Mouse (Mus musculus) MEL (cell line): ENCODE measurements at regions not wholly inside any gene's neighbourhood (a gene's known extent, or its start where the extent isn't known, plus 50 kb on each side); places are given as distances from the start of the nearest gene placed in this dataset.

Experiments
- DNase-seq: peaks from one replicate; pipeline ENCODE4 v3.0.0; 2011; ENCODE audit warnings: low read depth, low spot score
- H3K27ac ChIP-seq: 2 replicates; pipeline ENCODE4 v1.5.1; 2012; ENCODE audit warnings: low read depth, mild to moderate bottlenecking, control low read depth, low read length, moderate library complexity; ENCODE audit not compliant: control insufficient read depth
- H3K27me3 ChIP-seq, 2 experiments: fragments of 150-350 bp in 1 of 2; sonication (generic) in 1 of 2; 2 replicates each; pipeline ENCODE4 v1.6.1; 2012; ENCODE audit warnings: low read length in 2 of 2, mild to moderate bottlenecking in 2 of 2, improper control_type of control experiment in 1 of 2, moderate library complexity in 1 of 2; ENCODE audit not compliant: insufficient read depth in 2 of 2, control insufficient read depth in 1 of 2
- H3K36me3 ChIP-seq, 2 experiments: 2 replicates each; pipeline ENCODE4 v1.6.1; 2012 to 2014; ENCODE audit warnings: low read length in 2 of 2, improper control_type of control experiment in 1 of 2, inconsistent platforms in 1 of 2, mild to moderate bottlenecking in 1 of 2; ENCODE audit not compliant: insufficient read depth in 2 of 2, control insufficient read depth in 1 of 2
- H3K4me1 ChIP-seq, 2 experiments: fragments of 150-350 bp in 1 of 2; sonication (generic) in 1 of 2; 2 replicates each; pipeline ENCODE4 v1.6.1; 2012; ENCODE audit warnings: low read length in 2 of 2, improper control_type of control experiment in 1 of 2, mild to moderate bottlenecking in 1 of 2; ENCODE audit not compliant: insufficient read depth in 2 of 2, control insufficient read depth in 1 of 2
- H3K4me3 ChIP-seq, 2 experiments: fragments of 150-350 bp in 1 of 2; sonication (generic) in 1 of 2; 2 replicates each; pipeline ENCODE4 v1.5.1; 2012; ENCODE audit warnings: low read depth in 2 of 2, low read length in 2 of 2, mild to moderate bottlenecking in 2 of 2, moderate library complexity in 2 of 2, control low read depth in 1 of 2, improper control_type of control experiment in 1 of 2; ENCODE audit not compliant: control insufficient read depth in 1 of 2, insufficient read depth in 1 of 2
- H3K79me2 ChIP-seq: 2 replicates; pipeline ENCODE4 v1.6.1; 2012; ENCODE audit warnings: mild to moderate bottlenecking, low read length, moderate library complexity; ENCODE audit not compliant: control insufficient read depth, poor library complexity, insufficient read depth
- H3K9ac ChIP-seq: 2 replicates; pipeline ENCODE4 v1.6.1; 2012; ENCODE audit warnings: low read depth, mild to moderate bottlenecking, control low read depth, low read length, moderate library complexity; ENCODE audit not compliant: control insufficient read depth, poor library complexity, severe bottlenecking
- H3K9me3 ChIP-seq: fragments of 150-350 bp; sonication (generic); replicated peaks from 2 replicates; pipeline ENCODE4 v1.6.1; 2012; ENCODE audit warnings: mild to moderate bottlenecking, low read length, improper control_type of control experiment, moderate library complexity; ENCODE audit not compliant: insufficient read depth
- BHLHE40 ChIP-seq: IDR thresholded peaks from 2 replicates; pipeline ENCODE4 v1.6.1; 2012; ENCODE audit warnings: low read depth, mild to moderate bottlenecking, inconsistent platforms, low read length, improper control_type of control experiment, borderline replicate concordance
- CHD1 ChIP-seq: IDR thresholded peaks from 2 replicates; pipeline ENCODE4 v1.6.1; 2012; ENCODE audit warnings: low read depth, mild to moderate bottlenecking, inconsistent platforms, low read length, improper control_type of control experiment
- CHD2 ChIP-seq: IDR thresholded peaks from 2 replicates; pipeline ENCODE4 v1.6.1; 2011; ENCODE audit warnings: low read length, improper control_type of control experiment
- E2F4 ChIP-seq: IDR thresholded peaks from 2 replicates; pipeline ENCODE4 v1.6.1; 2011; ENCODE audit warnings: low read depth, low read length, improper control_type of control experiment, borderline replicate concordance
- ETS1 ChIP-seq: IDR thresholded peaks from 2 replicates; pipeline ENCODE4 v1.6.1; 2012; ENCODE audit warnings: low read depth, mild to moderate bottlenecking, inconsistent platforms, low read length, improper control_type of control experiment, moderate library complexity
- GABPA ChIP-seq: IDR thresholded peaks from 2 replicates; pipeline ENCODE4 v1.6.1; 2012; ENCODE audit warnings: low read depth, mild to moderate bottlenecking, inconsistent platforms, low read length, improper control_type of control experiment, moderate library complexity
- GATA1 ChIP-seq: IDR thresholded peaks from 2 replicates; pipeline ENCODE4 v1.6.1; 2011; ENCODE audit warnings: low read depth, low read length, improper control_type of control experiment
- HCFC1 ChIP-seq: IDR thresholded peaks from 2 replicates; pipeline ENCODE4 v1.6.1; 2012; ENCODE audit warnings: low read depth, mild to moderate bottlenecking, inconsistent platforms, low read length, improper control_type of control experiment, moderate library complexity
- MAFK ChIP-seq: IDR thresholded peaks from 2 replicates; pipeline ENCODE4 v1.6.1; 2011; ENCODE audit warnings: low read depth, mild to moderate bottlenecking, low read length, improper control_type of control experiment, borderline replicate concordance
- MAX ChIP-seq: IDR thresholded peaks from 2 replicates; pipeline ENCODE4 v1.6.1; 2011; ENCODE audit warnings: low read length, improper control_type of control experiment
- MAZ ChIP-seq: IDR thresholded peaks from 2 replicates; pipeline ENCODE4 v1.6.1; 2012; ENCODE audit warnings: low read depth, mild to moderate bottlenecking, inconsistent platforms, low read length, improper control_type of control experiment
- MEF2A ChIP-seq: IDR thresholded peaks from 2 replicates; pipeline ENCODE4 v1.6.1; 2014; ENCODE audit warnings: low read depth, mild to moderate bottlenecking, inconsistent platforms, low read length, improper control_type of control experiment; ENCODE audit not compliant: poor library complexity, insufficient replicate concordance, severe bottlenecking; ENCODE audit errors: extremely low read depth
- MXI1 ChIP-seq: IDR thresholded peaks from 2 replicates; pipeline ENCODE4 v1.6.1; 2011; ENCODE audit warnings: mild to moderate bottlenecking, low read depth, low read length, improper control_type of control experiment
- MYB ChIP-seq: IDR thresholded peaks from 2 replicates; pipeline ENCODE4 v1.6.1; 2011; ENCODE audit warnings: mild to moderate bottlenecking, low read depth, low read length, improper control_type of control experiment
- MYC ChIP-seq: IDR thresholded peaks from 2 replicates; pipeline ENCODE4 v1.6.1; 2011; ENCODE audit warnings: low read depth, mild to moderate bottlenecking, low read length, improper control_type of control experiment, moderate library complexity
- NELFE ChIP-seq: IDR thresholded peaks from 2 replicates; pipeline ENCODE4 v1.6.1; 2011; ENCODE audit warnings: low read depth, low read length, improper control_type of control experiment
- NRF1 ChIP-seq: IDR thresholded peaks from 2 replicates; pipeline ENCODE4 v1.6.1; 2014; ENCODE audit warnings: low read depth, mild to moderate bottlenecking, inconsistent platforms, low read length, improper control_type of control experiment, moderate library complexity; ENCODE audit not compliant: poor library complexity, insufficient read depth, severe bottlenecking
- POLR2A ChIP-seq, 2 experiments: IDR thresholded peaks; 2 replicates each; pipeline ENCODE4 v1.6.1; 2011 to 2012; ENCODE audit warnings: low read length in 2 of 2, mild to moderate bottlenecking in 2 of 2, control low read depth in 1 of 2, improper control_type of control experiment in 1 of 2, low read depth in 1 of 2, moderate library complexity in 1 of 2; ENCODE audit not compliant: control insufficient read depth in 1 of 2, insufficient read depth in 1 of 2, poor library complexity in 1 of 2
- POLR2AphosphoS2 ChIP-seq: IDR thresholded peaks from 2 replicates; pipeline ENCODE4 v1.6.1; 2011; ENCODE audit warnings: low read length, improper control_type of control experiment
- POLR2AphosphoS5 ChIP-seq: IDR thresholded peaks from 2 replicates; pipeline ENCODE4 v1.6.1; 2012; ENCODE audit warnings: low read depth, borderline replicate concordance, mild to moderate bottlenecking, inconsistent platforms, low read length, moderate library complexity, mixed read lengths
- RAD21 ChIP-seq: IDR thresholded peaks from 2 replicates; pipeline ENCODE4 v1.6.1; 2011; ENCODE audit warnings: mild to moderate bottlenecking, low read depth, low read length, improper control_type of control experiment
- SIN3A ChIP-seq: IDR thresholded peaks from 2 replicates; pipeline ENCODE4 v1.6.1; 2012; ENCODE audit warnings: low read length, improper control_type of control experiment, inconsistent platforms
- TAL1 ChIP-seq: IDR thresholded peaks from 2 replicates; pipeline ENCODE4 v1.6.1; 2012; ENCODE audit warnings: mild to moderate bottlenecking, inconsistent platforms, low read length, moderate library complexity, mixed read lengths
- TBP ChIP-seq: IDR thresholded peaks from 2 replicates; pipeline ENCODE4 v1.8.0; 2011; ENCODE audit warnings: low read depth, low read length, improper control_type of control experiment

DNA sequence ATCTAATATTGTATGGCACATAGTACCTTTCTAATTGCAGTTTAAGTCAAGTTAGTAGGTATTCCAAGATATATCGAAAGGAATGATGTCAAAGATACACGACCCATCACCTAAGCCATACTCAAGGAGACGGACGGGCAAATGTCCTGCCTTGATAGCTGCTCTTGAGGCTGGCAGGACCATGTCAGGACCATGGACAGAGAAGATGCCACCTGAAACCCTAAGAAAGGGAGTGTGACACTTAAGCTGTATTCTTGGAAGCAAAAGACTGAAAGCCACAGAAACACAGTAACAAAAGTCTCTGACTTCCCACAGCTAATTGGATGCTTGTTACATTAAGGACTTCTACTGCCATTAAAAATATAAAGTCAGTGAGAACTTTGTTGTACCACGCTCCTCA, 326.7 kb upstream of the Onecut1 start:
- H3K79me2 ChIP-seq = no peaks in the 10 kb centered on the region
- TF ChIP-seq BHLHE40 (no peak), GABPA (no peak), RAD21 (no peak), MAX (no peak), CHD1 (no peak), MXI1 (no peak), GATA1 (no peak), ETS1 (no peak), MYB (no peak), POLR2A (IDR thresholded peaks at IDR 0.05; ENCODE audit: control insufficient read depth in 1 of 2, insufficient read depth in 1 of 2, low read depth in 1 of 2, low read length in 2 of 2, poor library complexity in 1 of 2) (no peak), MAZ (no peak), POLR2AphosphoS2 (no peak), TAL1 (no peak)
- H3K4me1 ChIP-seq = no peaks in the 10 kb centered on the region
- no peaks in the 10 kb centered on the region for H3K9me3 ChIP-seq
- H3K27ac ChIP-seq = no peak overlapping the region
- H3K9ac ChIP-seq = no peak overlapping the region
- H3K4me3 ChIP-seq = no peak overlapping the region
- H3K36me3 ChIP-seq = no peaks in the 10 kb centered on the region
- peak; percentile 23 for DNase-seq
- H3K27me3 ChIP-seq = no peaks in the 10 kb centered on the region

DNA sequence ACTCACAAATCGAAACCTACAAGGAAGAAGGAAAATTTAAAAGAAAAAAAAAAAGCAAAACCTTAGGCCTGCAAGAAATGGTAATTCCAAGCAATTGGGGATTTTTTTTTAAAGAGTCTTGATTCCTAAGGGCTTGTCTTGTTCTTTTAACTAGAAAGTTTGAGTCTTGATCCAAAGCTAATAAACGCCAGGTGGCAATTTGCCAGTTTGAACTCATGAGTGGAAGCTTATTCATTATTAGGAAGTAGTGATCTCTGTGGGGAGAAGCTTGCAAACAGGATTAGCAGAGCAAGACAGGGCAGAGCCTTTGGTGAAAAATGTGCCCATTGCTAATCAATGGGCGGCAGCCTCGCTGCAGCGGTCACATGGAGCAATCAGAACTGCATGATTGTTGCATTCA, 305.6 kb upstream of the Onecut1 start:
- Histone ChIP-seq H3K9ac (no peak overlapping the region), H3K9me3 (no peaks in the 10 kb centered on the region), H3K4me3 (no peak overlapping the region), H3K4me1 (no peaks in the 10 kb centered on the region), H3K36me3 (no peaks in the 10 kb centered on the region), H3K27me3 (no peaks in the 10 kb centered on the region), H3K27ac (no peak overlapping the region), H3K79me2 (no peaks in the 10 kb centered on the region)
- TF ChIP-seq MXI1 (no peak), E2F4 (no peak), TBP (no peak), MYC (no peak), MYB (no peak), POLR2AphosphoS2 (no peak), MAFK (no peak), GABPA (no peak), NELFE (no peak), MEF2A (no peak), NRF1 (no peak), POLR2AphosphoS5 (no peak), CHD2 (no peak), SIN3A (no peak), HCFC1 (no peak), BHLHE40 (no peak), POLR2A (IDR thresholded peaks at IDR 0.05; ENCODE audit: control insufficient read depth in 1 of 2, insufficient read depth in 1 of 2, low read depth in 1 of 2, low read length in 2 of 2, poor library complexity in 1 of 2) (no peak), MAX (no peak)
- DNase-seq = no peak
